Mouse (Mus musculus) lung, postnatal 14 days (tissue): ENCODE results near the gene Pde9a.
"Not testable (repeated sequence)": the region's sequence is repeated elsewhere in the genome, so short reads cannot be mapped to it uniquely, and the experiment has no call there.

ENCODE experiments used
- DNase-seq: peaks from one replicate; pipeline ENCODE4 v3.0.0; 2021

The Pde9a gene

GRCm38 (mm10) chr17:31385671-31386665 is at the start of gene Pde9a:
Gene Pde9a (plus strand): TSS chr17:31386210.
- DNase-seq: peak; percentile 77

- no peak for DNase-seq
These were observed 46.2 kb upstream of the Pde9a start for GRCm38 (mm10) chr17:31339769-31340168.

DNA sequence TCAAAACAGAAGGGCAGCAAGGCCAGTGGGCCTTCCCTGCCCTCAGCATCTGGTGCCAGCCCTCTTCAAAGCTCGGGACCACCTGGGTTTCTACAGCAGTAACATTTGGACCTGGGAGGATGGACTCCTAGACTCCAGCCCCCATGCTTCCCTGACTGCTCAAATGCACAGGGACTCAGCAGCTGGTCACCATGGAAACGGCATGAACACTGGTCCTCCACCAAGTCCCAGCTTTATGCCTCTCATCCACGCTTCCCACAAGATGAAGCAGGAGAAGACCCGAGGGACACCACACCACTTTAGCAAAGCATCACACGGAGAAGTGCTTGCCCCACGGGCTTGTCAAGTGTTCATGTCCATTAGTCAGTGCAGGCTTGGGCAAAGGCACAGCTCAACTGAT is 43.8 kb upstream of the Pde9a start:
- DNase-seq: no peak

DNA sequence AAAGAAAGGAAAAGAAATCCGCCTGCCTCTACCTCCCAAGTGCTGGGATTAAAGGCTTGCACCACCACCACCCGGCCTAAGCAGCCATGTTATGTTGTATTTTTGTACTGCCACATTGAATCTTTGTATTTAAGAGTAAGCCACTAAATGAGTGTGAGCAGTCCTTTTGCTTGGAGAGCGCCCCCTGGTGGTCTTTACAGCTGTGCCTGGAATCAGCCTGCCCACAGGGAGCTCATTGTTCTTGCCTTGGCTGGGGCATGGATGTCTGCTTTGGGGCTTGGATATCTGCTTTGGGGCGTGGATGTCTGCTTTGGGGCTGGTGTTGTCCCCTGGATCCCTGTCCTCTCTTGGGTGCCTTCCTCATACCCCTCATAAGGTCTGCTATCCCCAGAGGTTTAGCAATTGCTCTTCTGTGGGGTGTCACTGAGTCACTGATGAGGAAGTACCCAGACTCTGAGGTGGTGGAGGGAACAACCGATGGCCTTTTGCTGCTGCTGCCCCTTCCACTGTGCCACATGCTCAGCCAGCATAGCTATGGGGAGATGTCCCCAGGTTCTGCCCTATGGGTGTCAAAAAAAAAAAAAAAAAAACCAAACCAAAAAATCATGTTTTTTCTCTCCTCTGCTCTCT is 41.7 kb upstream of the Pde9a start:
- DNase-seq: peak; percentile 88

DNA sequence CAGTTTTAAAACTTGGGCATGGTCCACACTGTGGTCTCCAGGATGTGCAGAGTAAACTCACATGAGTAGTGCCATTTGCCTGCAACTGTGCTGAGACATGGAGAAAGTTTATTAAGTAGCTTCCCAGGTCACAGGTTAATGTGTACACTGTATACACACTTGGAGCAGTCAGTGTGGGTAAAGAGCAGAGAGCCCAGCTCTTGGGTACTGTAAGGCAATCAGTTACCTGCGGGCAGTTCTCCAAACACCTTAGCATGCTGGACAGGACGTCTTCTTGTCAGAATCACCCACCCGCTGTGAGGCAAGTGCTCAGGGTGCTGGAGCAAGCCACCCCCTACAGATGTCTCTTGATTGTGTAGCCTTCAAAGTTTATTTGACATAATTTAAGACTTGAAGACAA is 41.2 kb upstream of the Pde9a start:
- DNase-seq: no peak

DNA sequence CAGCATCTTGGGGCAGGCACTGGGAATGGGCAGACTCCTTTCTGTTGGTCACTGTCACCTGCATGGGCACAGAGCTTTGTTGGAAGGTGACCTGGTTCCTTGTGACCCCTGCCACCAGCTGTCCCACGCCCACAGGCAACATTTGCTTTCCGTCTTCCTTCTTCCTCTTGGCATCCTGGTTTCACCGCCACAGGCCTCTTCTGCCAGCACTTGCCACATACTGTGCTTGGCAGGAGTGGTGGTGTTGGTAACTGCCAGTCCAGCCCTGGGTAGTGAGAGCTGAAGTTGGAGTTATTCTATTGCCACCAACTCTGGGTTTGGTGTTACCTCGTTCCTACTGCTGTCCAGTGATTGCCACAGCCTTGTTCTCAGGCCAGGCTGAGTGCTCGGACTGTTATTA is 37.9 kb upstream of the Pde9a start:
- no peak for DNase-seq

DNA sequence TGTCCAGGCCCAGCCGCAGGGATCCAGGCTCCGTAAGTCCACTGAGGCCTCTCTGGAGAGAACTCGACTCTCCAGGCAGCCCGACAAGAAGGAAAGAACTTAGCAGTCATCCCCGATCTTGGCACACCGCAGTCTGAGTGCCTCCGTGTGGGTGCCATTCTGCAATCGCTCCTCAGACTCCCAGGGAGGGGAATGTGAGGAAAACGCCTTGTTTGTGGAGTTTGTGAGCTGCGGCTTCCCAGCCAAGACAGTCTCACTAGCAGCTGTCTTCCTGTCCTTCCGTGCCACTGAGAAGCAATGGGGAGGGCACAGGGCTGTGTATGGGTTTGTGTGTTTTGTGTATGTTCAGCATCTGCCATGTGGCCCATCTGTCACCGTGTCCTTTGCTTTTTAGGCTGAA is 36.6 kb upstream of the Pde9a start:
- no peak for DNase-seq

GRCm38 (mm10) chr17:31351984-31352383 is 34.0 kb upstream of the Pde9a start:
- DNase-seq: no peak

DNA sequence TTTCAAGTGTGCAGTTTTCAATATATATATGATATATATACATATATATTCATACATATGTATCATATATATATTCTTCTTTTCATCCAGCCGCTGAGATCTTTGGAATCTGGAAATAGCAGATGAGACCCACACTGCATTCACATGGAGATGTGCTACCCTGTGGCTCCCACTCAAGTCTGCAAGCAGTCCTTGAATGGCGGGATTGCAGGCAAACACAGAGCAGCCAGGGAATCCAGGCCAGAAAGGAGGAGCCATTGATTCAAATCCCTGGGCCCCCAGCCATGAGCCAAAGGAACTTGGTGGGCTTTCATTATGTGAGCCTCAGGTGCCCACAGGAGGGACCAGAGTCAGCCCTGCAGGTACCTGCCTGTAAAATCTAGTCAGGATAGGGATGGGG is 32.8 kb upstream of the Pde9a start:
- no peak for DNase-seq

GRCm38 (mm10) chr17:31354684-31355083 is 31.3 kb upstream of the Pde9a start:
- not testable (repeated sequence) for DNase-seq

GRCm38 (mm10) chr17:31355792-31356502 is 30.1 kb upstream of the Pde9a start:
- no peak for DNase-seq

- DNase-seq: no peak
These were observed 25.4 kb upstream of the Pde9a start for GRCm38 (mm10) chr17:31360582-31360981.

GRCm38 (mm10) chr17:31365586-31366166 is 20.3 kb upstream of the Pde9a start:
- no peak for DNase-seq

DNA sequence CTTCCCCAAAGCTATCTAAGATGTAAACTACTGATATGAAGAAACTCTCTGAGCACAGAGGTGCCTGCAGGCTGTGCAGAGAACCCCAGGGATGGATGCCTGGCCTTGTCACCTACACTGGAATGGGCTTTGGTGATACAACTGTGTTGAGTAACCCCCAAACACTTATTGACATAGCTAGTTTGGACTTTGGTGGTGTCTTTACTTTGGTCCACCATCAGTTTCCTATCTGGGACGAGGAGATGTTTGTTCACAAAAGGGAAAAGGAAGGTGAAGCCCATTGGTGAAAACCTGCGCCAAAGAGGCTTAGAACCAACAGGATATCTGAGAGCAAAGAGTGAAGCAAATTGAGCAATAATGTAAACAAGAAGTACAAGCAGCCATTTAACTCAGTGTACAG is 15.8 kb upstream of the Pde9a start:
- DNase-seq: no peak

DNA sequence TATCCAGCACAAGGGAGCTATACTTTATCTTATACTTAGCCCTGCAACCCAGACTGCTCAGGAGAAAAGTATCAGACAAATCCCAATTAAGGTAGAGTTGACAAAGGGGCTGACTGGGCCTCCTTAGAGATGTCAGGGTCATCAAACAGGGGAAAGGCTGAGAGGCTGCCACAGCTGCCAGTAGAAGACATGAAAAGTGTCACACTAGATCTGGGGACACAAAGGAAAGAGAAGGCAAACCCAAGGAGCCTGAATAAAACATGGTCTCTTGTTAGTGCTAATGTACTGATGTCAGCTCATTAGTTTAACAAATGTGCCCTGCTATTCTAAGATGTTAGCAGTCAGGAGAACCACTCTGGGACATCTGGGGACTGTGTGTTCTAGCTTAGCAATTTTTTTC is 15.1 kb upstream of the Pde9a start:
- DNase-seq: no peak

GRCm38 (mm10) chr17:31377961-31378360 is 8.0 kb upstream of the Pde9a start:
- DNase-seq: peak; percentile 82

DNA sequence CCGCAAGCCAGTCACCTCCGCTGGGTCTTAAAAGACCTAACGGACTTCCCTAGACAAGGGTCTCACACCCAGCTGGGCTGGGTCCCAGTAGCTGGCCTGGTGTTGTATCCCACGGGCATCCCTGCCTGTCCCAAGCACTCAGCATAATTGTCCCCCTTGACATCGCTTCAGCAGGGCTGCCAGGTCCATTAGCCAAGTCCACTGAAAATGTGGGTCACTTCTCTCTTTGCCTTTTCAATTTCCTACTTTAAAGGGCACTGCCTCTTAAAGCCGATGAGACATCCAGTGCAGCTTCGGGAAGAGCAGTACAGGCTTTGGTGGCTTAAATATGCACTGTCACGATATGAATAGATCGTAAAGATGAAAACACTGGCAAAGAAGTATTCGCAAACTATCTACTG is 7.6 kb upstream of the Pde9a start:
- no peak for DNase-seq

DNA sequence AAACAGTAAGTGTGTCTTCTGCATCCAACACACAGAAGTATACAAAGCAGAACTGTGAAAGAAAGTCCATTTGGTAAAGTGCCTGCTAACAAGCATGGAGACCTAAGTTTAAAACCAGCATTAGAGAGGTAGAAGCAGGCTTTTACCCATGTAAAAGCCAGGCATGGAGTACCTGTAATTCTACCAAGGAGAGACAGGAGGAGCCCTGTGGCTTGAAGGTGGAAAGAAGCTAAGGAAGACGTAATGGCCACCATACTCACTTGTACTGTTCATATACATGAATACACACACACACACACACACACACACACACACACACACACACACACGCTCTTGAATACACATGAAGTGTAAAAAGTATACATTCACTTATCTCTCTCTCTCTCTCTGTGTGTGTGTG is 6.9 kb upstream of the Pde9a start:
- DNase-seq: no peak

GRCm38 (mm10) chr17:31379863-31380262 is 6.1 kb upstream of the Pde9a start:
- no peak for DNase-seq

DNA sequence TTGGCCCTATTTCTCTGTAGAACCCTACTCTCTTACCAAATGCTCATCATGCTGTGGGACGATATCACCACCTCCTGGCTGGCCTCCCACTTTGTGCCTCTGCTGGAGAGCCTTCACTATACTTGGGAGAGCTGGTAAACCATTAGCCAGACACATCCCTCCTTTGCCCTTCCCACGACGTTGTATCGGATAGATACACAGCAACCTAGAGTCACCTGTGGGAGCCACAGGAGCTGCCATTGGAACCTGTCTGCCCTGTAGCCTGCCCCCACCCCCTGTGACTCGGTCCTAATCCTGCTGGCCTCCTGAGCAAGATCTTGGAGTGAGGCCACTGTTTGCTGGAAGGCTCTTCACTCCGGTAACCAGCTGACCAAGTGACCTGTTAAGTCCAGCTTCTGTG is 2.7 kb upstream of the Pde9a start:
- no peak for DNase-seq

DNA sequence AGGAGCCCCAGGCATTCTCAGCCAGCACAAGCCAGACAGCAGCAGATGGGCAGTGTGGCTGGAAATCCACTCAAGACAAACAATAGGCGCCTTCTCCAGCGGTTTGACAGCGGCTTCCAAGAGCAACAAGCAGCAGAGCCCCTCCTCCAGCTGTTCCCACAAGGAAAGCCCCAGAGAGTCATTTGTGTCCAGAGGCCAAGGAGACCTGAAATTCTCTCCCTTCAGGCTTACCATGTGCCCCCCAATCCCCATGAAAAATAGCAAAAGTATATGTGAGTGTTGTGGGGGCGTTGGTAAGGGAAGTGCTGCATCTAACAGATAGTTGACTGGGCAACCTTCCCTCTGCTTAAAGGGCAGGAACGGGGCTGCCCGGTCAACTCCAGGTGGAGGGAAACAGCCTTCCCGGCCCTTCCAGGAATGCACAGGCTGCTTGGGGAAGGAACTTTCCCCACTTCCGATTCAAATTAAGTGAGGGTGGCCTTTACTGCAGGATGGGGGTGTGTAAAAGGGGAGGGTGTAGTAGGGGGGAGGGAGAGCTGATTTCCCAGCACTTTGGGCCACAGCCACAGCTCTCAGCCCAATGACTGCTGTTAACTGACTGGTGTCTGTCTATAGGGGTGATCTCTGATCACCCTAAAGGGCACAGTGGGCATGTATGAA is 912 bp upstream of the Pde9a start:
- peak; percentile 32 for DNase-seq

DNA sequence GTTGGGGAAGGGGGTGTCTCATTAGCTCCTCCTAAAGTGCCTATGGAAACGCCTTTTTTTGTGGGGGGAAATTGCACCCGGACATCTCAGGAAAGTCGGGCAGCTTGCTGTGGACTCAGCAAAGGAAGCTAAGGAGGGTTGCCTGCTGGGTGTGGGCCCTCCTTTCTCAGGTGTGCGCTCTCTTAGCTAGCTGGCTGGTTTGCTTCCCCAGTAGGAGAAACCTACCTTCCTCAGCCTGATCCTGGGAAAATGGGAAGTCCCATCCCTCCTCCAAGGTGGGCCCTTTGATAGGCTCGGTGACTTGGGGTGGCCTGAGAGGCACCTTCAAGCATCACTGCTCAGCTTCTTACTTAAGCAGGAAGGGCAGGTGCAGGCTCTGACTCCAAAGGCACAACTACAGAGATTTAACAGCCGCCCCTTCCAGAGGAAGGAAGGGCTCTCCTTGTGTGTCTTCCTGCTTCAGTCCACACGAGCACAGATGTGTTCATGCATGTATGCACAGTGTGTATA is 811 bp downstream of the Pde9a start:
- no peak for DNase-seq
